Mouse (Mus musculus): ENCODE measurements around the gene Tmem74b. TPM values are rescaled to one million over a fixed set of nuclear protein-coding genes. Genes with fewer than 3 reads are reported as not detected.

The Tmem74b gene
- total RNA-seq, 2 experiments from 2014 or later, result 1.6 TPM

DNA sequence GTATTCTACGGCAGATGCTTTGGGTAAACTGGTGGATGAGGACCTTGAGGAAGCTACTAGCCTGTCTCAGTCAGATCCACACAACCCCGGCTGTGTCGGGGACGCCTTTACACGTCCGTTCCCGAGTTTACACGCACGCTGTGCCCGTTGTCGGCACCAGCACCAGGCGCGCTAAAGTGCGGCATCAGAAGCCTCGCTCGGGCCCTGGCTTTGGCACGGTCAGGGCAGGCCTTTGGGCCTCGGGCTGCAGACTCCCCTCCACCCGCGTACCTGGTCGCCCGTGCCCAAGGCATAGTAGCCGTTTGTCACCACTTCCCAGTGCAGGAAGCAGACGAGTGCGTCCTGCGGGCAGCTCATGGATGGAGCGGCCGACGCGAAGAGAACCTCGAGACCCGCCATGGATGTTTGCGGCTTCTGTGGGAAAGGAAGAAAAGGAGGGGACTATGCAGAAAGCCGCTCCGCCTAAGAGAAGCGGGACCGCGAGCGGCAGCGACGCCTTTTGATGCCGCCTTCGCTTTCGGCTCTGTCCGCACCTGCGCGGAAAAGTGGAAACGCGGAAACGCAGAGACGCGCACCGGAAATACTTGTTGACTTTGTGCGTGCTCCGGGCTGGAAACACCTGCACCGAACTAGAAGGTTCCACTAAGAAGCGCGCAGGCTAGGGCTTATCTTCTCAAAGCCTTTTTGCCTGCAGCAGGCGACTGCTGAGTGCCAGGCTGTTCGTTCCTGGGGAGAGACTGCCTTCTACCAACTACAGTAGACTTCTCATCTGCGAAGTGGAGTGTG is 39.1 kb downstream of the Tmem74b start:
- DNase-seq (ENCODE audit: low spot score in 2 of 2), result peak; percentile 65 to 68

DNA sequence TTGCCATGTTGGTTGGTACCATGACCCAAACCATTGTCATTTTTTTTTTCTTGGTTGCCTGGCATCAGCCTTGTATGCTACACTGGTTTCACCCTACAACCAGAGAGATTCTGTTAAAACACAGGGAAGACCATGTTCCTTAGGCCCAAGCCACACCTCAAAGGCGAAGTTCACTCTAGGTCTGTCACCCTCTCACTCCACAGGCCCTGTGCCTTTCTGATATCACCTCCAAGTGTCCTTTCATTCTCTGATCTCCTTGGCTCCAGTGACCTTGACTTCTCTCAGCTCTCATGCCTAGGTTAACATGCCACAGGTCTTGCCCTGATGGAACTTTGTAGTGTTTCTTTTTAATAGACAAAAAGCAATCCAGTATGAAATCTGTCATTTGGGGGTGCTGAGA is 40.3 kb downstream of the Tmem74b start:
- no peak for DNase-seq (ENCODE audit: low spot score in 2 of 2)

DNA sequence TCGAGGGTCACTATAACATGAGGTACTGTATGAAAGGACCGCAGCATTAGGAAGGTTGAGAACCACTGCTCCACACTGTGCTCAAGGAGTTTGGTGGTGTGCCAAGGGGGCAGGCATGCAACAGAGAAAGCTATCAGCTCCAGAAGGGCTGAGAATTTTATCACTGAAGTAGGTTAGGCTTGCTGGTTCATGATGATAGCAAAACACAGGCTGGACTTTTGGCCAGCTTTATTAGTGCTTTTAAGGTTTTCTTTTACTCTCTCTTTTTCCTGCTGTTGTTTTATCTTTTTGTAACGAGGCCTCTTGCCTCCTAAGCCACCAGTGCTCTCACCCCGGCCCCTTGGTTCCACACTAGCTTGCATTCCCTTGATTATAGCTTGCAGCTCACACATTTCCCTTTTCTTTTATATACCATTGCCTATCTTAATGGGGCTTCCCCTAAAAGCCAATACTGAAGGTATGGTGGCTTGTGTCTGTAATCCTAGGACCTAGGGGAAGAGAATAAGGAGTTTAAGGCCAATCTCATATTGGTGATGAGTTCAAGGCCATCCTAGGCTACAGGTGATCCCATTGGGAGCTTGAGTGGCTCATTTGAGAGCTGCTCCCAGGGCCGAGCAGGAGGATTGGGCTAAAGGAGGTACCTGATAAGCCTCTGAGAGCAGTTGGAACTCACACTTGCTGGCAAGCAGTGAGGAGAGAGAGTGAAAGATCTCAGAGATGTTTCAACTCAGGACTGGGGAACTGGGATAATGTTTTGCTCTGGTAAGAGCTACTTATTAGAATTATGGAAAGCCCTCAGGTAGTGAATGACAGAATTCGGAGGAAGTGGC is 41.3 kb downstream of the Tmem74b start:
- DNase-seq (ENCODE audit: low spot score in 2 of 2), result no peak

DNA sequence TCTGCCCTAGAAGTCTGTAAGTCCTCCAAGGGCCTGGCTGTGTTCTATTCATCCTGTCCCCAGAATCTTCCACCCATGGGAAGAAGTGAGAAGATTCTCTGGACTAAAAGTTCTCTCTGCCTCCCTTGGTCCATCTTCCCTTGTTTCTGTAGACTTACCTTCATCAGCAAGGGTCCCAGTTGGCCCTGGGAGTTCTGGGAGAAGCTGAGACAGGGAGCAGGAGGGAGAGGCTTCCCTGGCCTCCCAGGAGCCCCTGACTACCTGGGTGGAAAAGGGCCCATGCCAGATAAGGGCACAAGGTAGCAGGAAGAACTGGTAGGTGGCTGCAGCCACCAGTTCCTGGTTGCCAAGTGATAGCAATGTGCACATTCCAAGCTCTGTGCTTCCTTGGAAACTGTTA is 42.0 kb downstream of the Tmem74b start, which contains the start of gene Psmf1:
Gene Psmf1 (minus strand): TSS at position 342 of the 400 bp plus-strand sequence.
- no peak for DNase-seq (ENCODE audit: low spot score in 2 of 2)

DNA sequence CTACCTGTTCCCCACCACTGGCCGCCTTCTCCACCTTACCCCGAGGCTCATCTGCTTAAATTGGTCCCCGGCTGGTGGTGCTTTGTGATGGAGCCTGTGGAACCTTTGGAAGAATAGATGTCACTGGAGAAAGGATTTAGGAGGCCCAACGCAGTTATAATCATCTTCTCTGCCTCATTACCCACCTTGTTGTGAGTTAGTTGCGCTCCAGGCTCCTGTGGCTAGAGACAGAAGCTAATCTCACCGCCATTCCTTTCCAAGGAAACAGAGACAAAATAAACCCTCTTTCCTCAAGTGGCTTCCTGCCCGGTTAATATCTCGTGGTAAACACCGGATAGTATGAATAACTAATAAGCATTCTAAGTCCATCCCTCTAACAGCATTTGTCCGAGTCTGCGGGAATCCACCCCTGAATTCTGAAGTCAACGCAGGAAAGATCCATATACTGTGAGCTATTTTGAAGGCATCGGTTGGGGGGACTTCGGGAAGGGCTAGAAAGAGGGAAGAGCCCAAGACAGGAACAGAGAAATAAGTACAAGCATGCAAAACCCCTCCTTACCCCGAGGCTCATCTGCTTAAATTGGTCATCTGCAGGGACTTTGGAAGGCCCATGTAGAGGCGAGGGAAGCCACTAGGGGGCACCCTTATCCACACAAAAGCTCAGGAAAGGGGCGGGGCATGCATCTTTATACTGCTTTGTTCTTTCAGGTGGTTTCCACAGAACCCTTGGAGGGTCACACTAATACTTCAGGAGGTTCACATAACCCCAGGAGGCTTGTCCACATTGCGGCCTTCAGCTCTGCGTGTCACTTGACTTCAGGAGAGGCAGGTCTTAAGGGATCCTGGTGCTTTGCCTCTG is 46.3 kb downstream of the Tmem74b start:
- DNase-seq (ENCODE audit: low spot score in 2 of 2), result peak; percentile 17 to 51

DNA sequence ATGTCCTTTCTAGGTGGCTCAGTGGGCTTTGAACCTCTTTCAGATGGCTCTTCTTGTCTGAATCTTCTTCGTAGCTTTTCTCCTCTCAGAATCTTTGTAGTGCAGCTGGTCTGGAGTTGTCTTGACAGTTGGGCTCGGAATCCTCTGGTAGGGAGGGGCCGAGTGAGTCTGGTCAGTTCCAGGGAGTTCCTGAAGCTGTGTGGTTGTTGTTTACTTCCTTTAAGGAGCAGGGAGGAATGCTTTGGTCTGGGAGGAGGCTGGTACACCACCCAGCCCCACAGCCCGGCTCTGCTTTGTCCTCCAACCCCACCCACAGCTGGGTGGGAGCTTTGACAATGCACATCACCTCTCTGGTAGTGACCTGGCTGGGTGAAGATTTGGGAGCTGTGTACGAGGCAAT is 49.5 kb downstream of the Tmem74b start:
- DNase-seq (ENCODE audit: low spot score in 2 of 2), result no peak

DNA sequence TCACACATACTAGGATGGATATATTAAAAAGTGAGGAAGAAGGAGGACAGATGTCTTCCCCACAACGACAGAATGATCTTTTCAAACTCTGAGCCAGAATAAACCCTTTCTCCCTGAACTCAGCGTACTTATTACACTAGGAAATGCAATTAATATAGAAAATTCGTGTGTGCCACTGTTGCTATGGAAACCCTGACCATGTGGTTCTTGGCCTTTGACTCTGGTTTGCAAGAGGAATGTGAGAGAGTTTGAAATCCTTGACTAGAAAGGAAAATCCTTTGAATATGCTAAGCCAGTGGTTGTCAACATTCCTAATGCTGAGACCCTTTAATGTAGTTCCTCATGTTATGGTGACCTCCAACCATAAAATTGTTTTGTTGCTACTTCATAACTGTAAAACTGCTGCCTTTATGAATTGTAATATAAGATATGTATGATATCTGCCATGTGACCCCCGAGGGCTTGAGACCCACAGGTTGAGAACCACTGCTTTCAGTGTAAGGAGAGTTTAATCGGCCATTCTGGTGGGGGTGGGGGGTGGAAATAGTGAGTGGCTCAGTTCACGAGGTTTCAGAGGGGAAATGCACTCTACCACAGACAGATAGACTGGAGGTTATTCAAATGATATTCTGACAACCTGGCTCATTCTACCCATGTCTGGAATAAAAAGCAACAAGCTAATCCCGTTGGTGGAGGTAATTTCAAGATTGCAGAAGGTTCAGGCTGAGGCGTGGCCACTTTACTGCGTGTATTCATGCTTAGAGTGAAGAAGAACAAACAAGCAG is 54.7 kb downstream of the Tmem74b start:
- no peak for DNase-seq (ENCODE audit: low spot score in 2 of 2)

DNA sequence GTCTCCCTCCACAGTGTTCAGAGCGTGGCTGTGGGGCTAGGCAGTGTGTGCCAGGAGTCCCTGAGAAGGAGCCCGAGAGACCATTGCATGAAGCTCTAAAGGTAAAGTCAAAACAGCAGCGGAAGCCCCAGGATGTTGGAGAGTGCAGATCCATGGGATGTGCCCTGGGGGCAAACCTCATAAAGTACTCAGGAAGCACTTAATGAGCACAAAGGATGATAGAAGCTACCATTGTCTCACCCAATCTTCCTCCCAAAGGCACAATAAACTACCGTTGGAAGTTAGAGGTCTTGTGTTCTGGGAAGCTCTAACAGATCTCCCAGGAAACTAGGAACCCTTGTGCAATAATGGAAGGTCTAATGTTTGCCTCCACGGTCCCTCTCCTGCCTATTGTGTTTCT is 55.6 kb downstream of the Tmem74b start:
- DNase-seq (ENCODE audit: low spot score in 2 of 2), result no peak

DNA sequence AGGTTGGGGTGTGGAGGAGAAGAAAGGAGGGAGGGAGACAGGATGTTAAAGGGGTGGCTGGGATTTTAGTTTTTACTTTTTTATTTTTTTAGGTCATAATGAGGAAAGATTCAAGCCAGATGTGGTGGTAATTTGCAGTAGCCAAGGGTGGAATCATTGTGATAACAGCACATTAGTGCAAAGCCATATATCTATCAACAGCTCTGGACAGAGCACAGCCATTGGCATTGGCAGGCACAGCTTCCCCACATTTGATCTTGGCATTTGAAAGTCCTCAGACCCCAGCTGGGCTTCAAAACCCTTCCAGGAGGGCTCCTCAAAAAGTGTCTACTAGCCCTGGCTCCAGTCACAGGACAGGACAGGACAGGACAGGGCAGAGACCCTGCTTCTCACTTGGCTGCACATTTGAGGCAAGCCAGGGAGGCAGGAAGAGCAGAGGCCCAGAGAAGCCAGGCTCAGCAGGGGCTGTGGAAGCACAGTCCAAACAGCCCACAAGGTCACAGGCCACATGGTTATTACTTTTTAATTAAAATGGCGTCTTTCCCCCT is 57.1 kb downstream of the Tmem74b start:
- no peak for DNase-seq (ENCODE audit: low spot score in 2 of 2)

Other genes with a start within 250 kb of the Tmem74b start
- gene 4921509C19Rik, start 225.9 kb upstream of the Tmem74b start, total RNA-seq (2021), result not detected
- 100 to 1,000 TPM; 147 to 154 TPM for gene Nsfl1c, start 207.8 kb upstream of the Tmem74b start, total RNA-seq (2021)
- 100 to 1,000 TPM; 265 to 282 TPM for gene Fkbp1a, start 159.5 kb upstream of the Tmem74b start, total RNA-seq (2021)
- gene Sdcbp2, start 129.4 kb upstream of the Tmem74b start, total RNA-seq (2021), result 1 to 10 TPM; 1.9 to 2.5 TPM
- 1 to 10 TPM; 9.1 to 9.6 TPM for gene Snph, start 69.4 kb upstream of the Tmem74b start, total RNA-seq (2021)
- not detected for gene Rad21l, start 33.5 kb upstream of the Tmem74b start, total RNA-seq (2021)
- gene Psmf1, start 42.2 kb downstream of the Tmem74b start, total RNA-seq (2021), result 10 to 100 TPM; 51.8 to 51.9 TPM
- gene Rspo4, start 140.9 kb downstream of the Tmem74b start, total RNA-seq (2021), result under 1 TPM; 0.20 to 0.39 TPM
- under 1 TPM; 0.48 to 0.62 TPM for gene Angpt4, start 209.2 kb downstream of the Tmem74b start, total RNA-seq (2021)